Mouse (Mus musculus): ENCODE measurements around the gene Nmt1.

The Nmt1 gene

GRCm38 (mm10) chr11:103078131-103078530, 50.1 kb downstream of the Nmt1 start:
- DNase-seq (ENCODE audit: low spot score): no peak

- DNase-seq (ENCODE audit: low spot score): peak; percentile 19
These were observed 52.5 kb downstream of the Nmt1 start for GRCm38 (mm10) chr11:103080323-103081091.

GRCm38 (mm10) chr11:103081631-103082030, 53.6 kb downstream of the Nmt1 start:
- DNase-seq (ENCODE audit: low spot score): no peak

GRCm38 (mm10) chr11:103093306-103093705, 65.3 kb downstream of the Nmt1 start:
- DNase-seq (ENCODE audit: low spot score): no peak

GRCm38 (mm10) chr11:103093862-103094833, 66.2 kb downstream of the Nmt1 start:
- no peak for DNase-seq (ENCODE audit: low spot score)

GRCm38 (mm10) chr11:103095107-103095670, 67.2 kb downstream of the Nmt1 start:
- DNase-seq (ENCODE audit: low spot score): no peak

- no peak for DNase-seq (ENCODE audit: low spot score)
These were observed 67.8 kb downstream of the Nmt1 start for GRCm38 (mm10) chr11:103095801-103096200.

- no peak for DNase-seq (ENCODE audit: low spot score)
These were observed 69.2 kb downstream of the Nmt1 start for GRCm38 (mm10) chr11:103096979-103097894.

GRCm38 (mm10) chr11:103098531-103099190, 70.7 kb downstream of the Nmt1 start:
- DNase-seq (ENCODE audit: low spot score): no peak

- DNase-seq (ENCODE audit: low spot score): no peak
These were observed 71.5 kb downstream of the Nmt1 start for GRCm38 (mm10) chr11:103099352-103099940.

- DNase-seq (ENCODE audit: low spot score): no peak
These were observed 72.4 kb downstream of the Nmt1 start for GRCm38 (mm10) chr11:103100361-103100760.

- peak; percentile 84 for DNase-seq (ENCODE audit: low spot score)
These were observed 73.5 kb downstream of the Nmt1 start, which contains the start of the genes Plcd3 and Acbd4 for GRCm38 (mm10) chr11:103101481-103101865. Gene Plcd3 (minus strand): TSS chr11:103101658. Gene Acbd4 (plus strand): TSS chr11:103101682.

GRCm38 (mm10) chr11:103101866-103102501, 74.0 kb downstream of the Nmt1 start:
- peak; percentile 61 for DNase-seq (ENCODE audit: low spot score)

- peak; percentile 99 for DNase-seq (ENCODE audit: low spot score)
These were observed 74.8 kb downstream of the Nmt1 start for GRCm38 (mm10) chr11:103102725-103103349.

- no peak for DNase-seq (ENCODE audit: low spot score)
These were observed 75.6 kb downstream of the Nmt1 start for GRCm38 (mm10) chr11:103103621-103104020.

GRCm38 (mm10) chr11:103104469-103104868, 76.5 kb downstream of the Nmt1 start:
- no peak for DNase-seq (ENCODE audit: low spot score)

GRCm38 (mm10) chr11:103105180-103105725, 77.3 kb downstream of the Nmt1 start:
- no peak for DNase-seq (ENCODE audit: low spot score)

GRCm38 (mm10) chr11:103105810-103106209, 77.8 kb downstream of the Nmt1 start:
- DNase-seq (ENCODE audit: low spot score): no peak

GRCm38 (mm10) chr11:103106386-103106785, 78.4 kb downstream of the Nmt1 start:
- no peak for DNase-seq (ENCODE audit: low spot score)
